Mouse (Mus musculus): ENCODE data around the gene Hoxa11.

Gene Hoxa11

GRCm38 (mm10) chr6:52265306-52265912 lies 19.8 kb upstream of the Hoxa11 start:
- no peak for DNase-seq (ENCODE audit: low spot score)

DNA sequence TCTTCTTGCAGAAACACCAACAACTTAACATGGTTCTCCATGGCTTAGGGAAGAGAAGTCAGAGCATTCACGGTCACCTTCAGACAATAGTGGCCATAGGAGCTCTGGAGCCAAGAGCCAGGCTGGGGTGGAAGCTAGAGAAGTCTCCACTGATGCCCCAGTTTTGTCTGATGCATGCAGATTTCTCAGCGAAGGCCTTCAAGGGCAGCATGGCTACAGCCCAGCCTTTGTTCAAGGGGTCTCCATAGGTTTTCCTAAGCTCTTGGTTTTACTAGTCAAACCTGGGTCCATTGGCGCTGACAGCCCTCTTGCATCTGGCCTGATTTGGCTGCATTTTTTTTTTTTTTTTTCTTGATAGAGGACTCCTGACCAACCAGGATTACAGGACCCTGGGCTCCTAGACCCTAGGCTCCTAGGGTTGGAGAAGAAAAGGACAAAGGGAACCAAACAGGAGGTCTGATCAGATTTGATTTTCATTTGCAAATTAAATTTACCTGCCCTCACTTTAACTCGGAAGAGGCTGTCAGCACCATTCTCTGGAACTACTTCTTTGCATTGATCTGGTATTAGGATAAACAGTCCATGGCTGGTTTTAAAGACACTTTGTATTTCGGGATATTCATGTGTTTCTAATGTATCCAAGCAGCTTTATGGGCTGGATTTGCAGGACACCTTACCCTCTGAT lies 18.6 kb upstream of the Hoxa11 start:
- no peak for DNase-seq (ENCODE audit: low spot score)

DNA sequence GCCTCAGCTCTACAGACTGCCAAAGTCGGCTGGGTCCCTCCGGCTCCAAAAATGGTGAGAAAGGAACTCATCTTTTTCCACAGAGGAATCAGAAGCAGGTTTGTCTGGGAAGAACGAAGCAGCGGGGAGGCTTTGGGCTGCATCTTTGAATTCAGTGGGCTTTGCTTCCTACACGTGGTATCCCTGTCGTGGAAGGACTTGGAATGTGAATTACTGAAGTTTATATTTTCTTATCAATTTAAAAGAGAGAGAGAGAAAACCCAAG lies 17.6 kb upstream of the Hoxa11 start:
- DNase-seq (ENCODE audit: low spot score): no peak

DNA sequence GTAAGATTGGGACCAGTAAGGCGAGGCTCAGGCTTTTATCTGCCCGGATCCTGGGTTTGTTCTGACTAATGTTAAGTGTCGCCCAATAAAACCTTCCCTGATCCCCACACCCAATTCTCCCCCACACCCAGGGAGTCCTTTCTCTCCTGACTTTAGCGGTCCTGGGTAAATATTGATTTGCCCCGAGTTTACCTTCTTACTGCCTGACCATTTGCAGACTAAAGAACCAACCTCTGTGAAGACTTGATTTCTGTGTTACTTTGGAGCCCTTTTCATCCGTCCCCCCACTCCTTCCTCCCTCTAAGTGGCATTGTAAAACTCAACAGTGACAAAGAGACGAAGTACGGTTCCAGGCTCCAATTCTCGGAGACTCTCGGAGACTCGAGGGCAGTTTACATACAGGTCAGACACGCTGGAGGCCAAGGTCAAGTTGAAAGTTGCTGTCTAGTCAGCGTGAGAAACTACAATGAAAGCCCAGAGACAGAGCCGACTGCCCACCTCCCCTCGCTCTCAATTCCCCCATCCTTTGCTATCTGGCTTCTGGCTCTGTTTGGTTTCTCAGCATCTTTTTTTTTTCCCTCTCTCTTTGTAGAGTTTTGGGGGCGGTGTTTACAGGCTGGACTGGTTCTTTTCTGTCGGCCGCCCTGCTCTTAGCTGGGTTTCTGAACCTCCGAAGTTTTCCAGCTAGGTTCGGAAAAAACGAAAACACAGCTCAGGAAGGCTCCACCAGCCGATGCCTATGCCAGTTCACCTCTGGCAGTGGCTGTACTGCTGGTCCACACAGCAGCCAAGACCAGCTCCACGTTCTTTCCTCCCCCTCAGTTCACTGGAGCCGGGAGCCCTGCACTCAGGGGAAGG lies 17.1 kb upstream of the Hoxa11 start:
- DNase-seq (ENCODE audit: low spot score): no peak

GRCm38 (mm10) chr6:52261751-52262462 lies 16.3 kb upstream of the Hoxa11 start:
- no peak for DNase-seq (ENCODE audit: low spot score)

- DNase-seq (ENCODE audit: low spot score): no peak
These were observed 15.3 kb upstream of the Hoxa11 start, which contains the start of gene Hoxa13 for GRCm38 (mm10) chr6:52260654-52261575. Gene Hoxa13 (minus strand): TSS chr6:52260880.

DNA sequence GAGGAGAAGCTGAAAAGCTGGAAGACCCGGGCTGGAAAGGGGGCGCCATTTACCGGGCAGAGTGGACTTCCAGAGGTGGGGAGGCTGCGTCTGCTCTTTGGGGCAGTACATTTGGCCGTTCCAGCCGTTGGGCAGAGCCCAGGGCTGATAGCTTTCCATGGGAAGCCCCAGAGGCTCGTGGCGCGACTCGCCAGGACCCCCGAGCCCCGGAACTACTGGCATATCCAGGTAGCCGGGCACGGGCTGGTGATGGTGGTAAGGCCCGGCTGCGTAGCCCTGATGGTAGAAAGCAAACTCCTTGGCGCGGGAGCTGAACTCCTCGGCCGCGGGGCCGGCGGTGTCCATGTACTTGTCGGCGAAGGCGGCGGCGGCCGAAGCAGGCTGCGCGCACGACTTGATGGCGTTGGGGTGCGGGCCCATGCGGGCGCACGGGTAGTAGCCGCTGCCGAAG lies 14.2 kb upstream of the Hoxa11 start:
- no peak for DNase-seq (ENCODE audit: low spot score)

- DNase-seq (ENCODE audit: low spot score): no peak
These were observed 13.6 kb upstream of the Hoxa11 start for GRCm38 (mm10) chr6:52259081-52259790.

GRCm38 (mm10) chr6:52256956-52257355 lies 11.3 kb upstream of the Hoxa11 start:
- DNase-seq (ENCODE audit: low spot score): peak; percentile 74

GRCm38 (mm10) chr6:52253511-52254500 lies 8.2 kb upstream of the Hoxa11 start:
- DNase-seq (ENCODE audit: low spot score): no peak

DNA sequence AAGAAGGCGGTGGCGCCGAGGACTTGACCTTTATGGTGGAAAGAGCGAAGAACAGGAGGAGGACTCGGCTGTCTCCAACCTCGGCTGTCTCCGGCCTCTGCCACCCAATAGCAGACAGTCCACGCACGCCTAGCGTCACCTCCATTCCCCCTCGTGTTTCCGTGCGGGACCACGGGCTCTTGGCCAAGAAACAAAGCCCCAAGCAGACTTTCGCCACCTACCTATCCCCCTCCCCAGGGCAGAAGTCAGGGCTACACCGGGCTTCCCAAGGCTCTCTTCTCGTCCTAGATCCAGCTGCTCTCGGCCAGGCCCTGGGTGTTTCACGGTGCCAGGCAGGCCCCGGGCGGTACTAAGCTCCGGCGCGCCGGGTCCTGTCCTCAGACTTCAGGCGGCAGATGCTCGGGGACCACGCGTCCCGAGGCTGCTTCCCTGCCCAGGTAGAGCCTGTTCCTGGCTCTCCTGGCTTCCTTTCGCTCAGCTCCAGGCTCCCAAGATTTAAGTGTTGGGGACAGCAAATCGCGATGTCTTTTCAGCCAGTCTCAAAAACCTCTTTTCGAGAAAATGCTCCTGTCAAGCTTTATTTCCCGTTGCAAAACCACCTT lies 7.3 kb upstream of the Hoxa11 start:
- no peak for DNase-seq (ENCODE audit: low spot score)

DNA sequence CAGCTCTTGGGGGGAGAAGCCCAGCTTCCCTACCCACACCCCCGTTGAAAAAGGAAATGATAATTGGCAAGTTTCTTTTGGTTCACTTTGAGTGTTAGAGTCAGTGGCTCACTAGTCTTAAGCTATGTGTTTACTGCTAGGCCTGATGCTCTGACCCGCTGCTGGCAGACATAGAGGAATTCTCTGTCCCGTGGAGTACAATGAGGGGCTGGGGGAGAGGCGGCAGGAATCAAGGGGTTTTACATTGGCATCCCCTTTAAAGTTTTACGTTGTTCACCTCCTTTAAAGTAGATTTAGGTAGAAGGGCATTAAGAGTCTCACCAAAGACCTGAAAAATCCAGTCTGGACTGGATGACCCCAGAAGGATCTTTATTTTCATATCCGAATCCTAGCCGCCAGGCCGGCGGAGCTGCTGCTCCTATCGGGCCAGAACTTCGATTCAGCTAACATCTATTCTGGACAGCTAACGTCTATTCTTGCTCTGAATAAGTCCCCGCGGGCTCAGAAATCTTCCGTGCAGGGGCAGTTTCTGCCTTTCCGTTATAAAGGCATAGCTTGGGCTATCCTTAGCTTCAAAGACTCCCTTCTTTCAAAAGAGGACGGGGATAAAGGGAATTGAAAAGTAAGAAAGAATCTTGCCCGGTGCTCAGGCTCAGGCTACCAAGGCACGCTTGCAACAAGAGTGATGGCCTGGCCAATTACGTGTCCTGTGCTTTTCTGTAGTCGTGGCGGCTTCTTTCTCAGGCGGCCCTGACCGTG lies 6.6 kb upstream of the Hoxa11 start:
- no peak for DNase-seq (ENCODE audit: low spot score)

- no peak for DNase-seq (ENCODE audit: low spot score)
These were observed 5.7 kb upstream of the Hoxa11 start for GRCm38 (mm10) chr6:52251177-52251879.

DNA sequence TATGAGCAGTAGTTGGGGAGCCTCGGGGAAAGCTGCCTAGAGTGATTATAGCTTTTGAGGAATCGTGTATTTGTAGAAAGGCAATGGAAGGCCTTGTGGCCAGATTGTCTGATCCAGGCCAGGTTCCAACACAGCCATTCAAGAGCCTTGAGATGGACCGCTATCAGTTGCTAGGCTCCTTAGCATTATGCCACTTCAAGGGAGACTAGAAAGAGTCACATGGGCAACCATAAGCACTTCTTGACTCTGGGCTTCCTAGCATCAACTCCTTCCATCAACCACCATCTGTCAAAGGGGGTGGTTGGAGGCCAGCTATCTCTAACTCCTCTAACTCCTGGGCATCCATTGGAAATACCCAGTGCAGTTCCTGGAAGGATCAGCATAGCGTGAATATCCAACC lies 4.2 kb upstream of the Hoxa11 start:
- no peak for DNase-seq (ENCODE audit: low spot score)

- DNase-seq (ENCODE audit: low spot score): no peak
These were observed 3.8 kb upstream of the Hoxa11 start for GRCm38 (mm10) chr6:52249415-52249738.

- DNase-seq (ENCODE audit: low spot score): no peak
These were observed 3.2 kb upstream of the Hoxa11 start for GRCm38 (mm10) chr6:52248638-52249414.

All from T-cell, adult 2 months (primary cell).